17 mouse cellular contexts compared by ENCODE assay signal in genomic region chr5:100199092-100199853, GRCm38 (mm10). TPM values are rescaled to one million over a fixed set of nuclear protein-coding genes. Genes with fewer than 3 reads are reported as not detected.
DNase-seq lines count a peak whose midpoint lies in the region; ATAC-seq and TF ChIP-seq lines count a peak whose summit lies in the region.
"Had no signal": no experiment of that assay in that cellular context is flagged by ENCODE, and none has a peak within 500 bp of the region (broad histone marks: within the 10 kb centered on the region; RNA-seq: fewer than 3 reads in every experiment).

No protein-coding gene starts in this region.

- DNase-seq in heart, adult 11 months, result peak; percentile 51
- DNase-seq in heart, adult 8-10 months (ENCODE audit: low spot score), result no peak
- peak; percentile 7 for DNase-seq in NIH3T3 (ENCODE audit: low read depth)
- DNase-seq in liver, embryonic 13.5 days, result no peak
- no peak for DNase-seq in adipocyte (ENCODE audit: low spot score)
- DNase-seq in hindbrain, postnatal 0 days (ENCODE audit: low spot score), result no peak
- DNase-seq in urinary bladder, adult 2 months (ENCODE audit: low spot score), result no peak
- DNase-seq: adrenal gland, postnatal 14 days; cerebellum, adult 8-10 months; gastrocnemius, postnatal 14 days; heart, postnatal 10 days; midbrain, embryonic 14.5 days; thymus, postnatal 14 days had no signal

- no peaks in the 10 kb centered on the region for H3K9me3 ChIP-seq in forebrain, embryonic 15.5 days
- H3K9me3 ChIP-seq in liver, embryonic 13.5 days (replicated peaks), result no peaks in the 10 kb centered on the region
- H3K9me3 ChIP-seq in hindbrain, postnatal 0 days (ENCODE audit: low read length), result no peaks in the 10 kb centered on the region
- H3K9me3 ChIP-seq: hindbrain, embryonic 13.5 days had no signal

- no peak overlapping the region for H3K4me2 ChIP-seq in forebrain, embryonic 15.5 days (replicated peaks)
- H3K4me2 ChIP-seq in liver, embryonic 13.5 days, result no peak overlapping the region
- no peak overlapping the region for H3K4me2 ChIP-seq in hindbrain, postnatal 0 days (ENCODE audit: low read depth, low read length)
- H3K4me2 ChIP-seq: hindbrain, embryonic 13.5 days had no signal

- ATAC-seq in forebrain, embryonic 15.5 days (replicated peaks), result no peak; the same call in 1 of the 2 replicates
- peak; percentile 73 for ATAC-seq in liver, embryonic 13.5 days (ENCODE audit: low read depth)
- no peak for ATAC-seq in hindbrain, postnatal 0 days
- ATAC-seq: intestine, postnatal 0 days had no signal

- no peaks in the 10 kb centered on the region for H3K36me3 ChIP-seq in forebrain, embryonic 15.5 days
- H3K36me3 ChIP-seq in liver, embryonic 13.5 days, result no peaks in the 10 kb centered on the region
- H3K36me3 ChIP-seq in hindbrain, postnatal 0 days (ENCODE audit: insufficient read depth, low read length), result no peaks in the 10 kb centered on the region
- H3K36me3 ChIP-seq: hindbrain, embryonic 13.5 days had no signal

- no peak overlapping the region for H3K4me3 ChIP-seq in forebrain, embryonic 15.5 days
- no peak overlapping the region for H3K4me3 ChIP-seq in liver, embryonic 13.5 days (replicated peaks)
- no peak overlapping the region for H3K4me3 ChIP-seq in hindbrain, postnatal 0 days (ENCODE audit: low read length)
- H3K4me3 ChIP-seq: hindbrain, embryonic 13.5 days had no signal

- no peaks in the 10 kb centered on the region for H3K27me3 ChIP-seq in forebrain, embryonic 15.5 days
- no peaks in the 10 kb centered on the region for H3K27me3 ChIP-seq in liver, embryonic 13.5 days
- H3K27me3 ChIP-seq in hindbrain, postnatal 0 days (ENCODE audit: insufficient read depth, low read length), result no peaks in the 10 kb centered on the region
- H3K27me3 ChIP-seq: hindbrain, embryonic 13.5 days had no signal

- H3K9ac ChIP-seq in forebrain, embryonic 15.5 days (replicated peaks), result no peak overlapping the region
- H3K9ac ChIP-seq in liver, embryonic 13.5 days, result no peak overlapping the region
- H3K9ac ChIP-seq in hindbrain, postnatal 0 days (replicated peaks; ENCODE audit: low read length), result no peak overlapping the region
- H3K9ac ChIP-seq: hindbrain, embryonic 13.5 days had no signal

- 21% methylated on average over 7 of the region's 7 CpGs for WGBS in forebrain, embryonic 15.5 days
- 61% methylated on average over 7 of the region's 7 CpGs for WGBS in liver, embryonic 13.5 days (ENCODE audit: insufficient replicate concordance)
- WGBS in hindbrain, postnatal 0 days, result 77% methylated on average over 7 of the region's 7 CpGs

- TF ChIP-seq CTCF in hindbrain, postnatal 0 days (IDR thresholded peaks at IDR 0.05; ENCODE audit: low read depth), result no peak

- 0 out of 2 replicates have a peak overlapping the region, but pooled peaks have one; percentile 69 for H3K27ac ChIP-seq in forebrain, embryonic 15.5 days (replicated peaks)
- peak overlapping the region; percentile 69 for H3K27ac ChIP-seq in liver, embryonic 13.5 days
- H3K27ac ChIP-seq in hindbrain, postnatal 0 days, result no peak overlapping the region

- H3K4me1 ChIP-seq in forebrain, embryonic 15.5 days, result peaks cover 50% of the 10 kb centered on the region
- H3K4me1 ChIP-seq in liver, embryonic 13.5 days (replicated peaks), result peaks cover 25% of the 10 kb centered on the region
- H3K4me1 ChIP-seq in hindbrain, postnatal 0 days (ENCODE audit: insufficient read depth, low read length), result peaks cover 8% of the 10 kb centered on the region

RNA-seq across cellular contexts. Expression of gene Tmem150c, which starts 39.7 kb away (rescaled TPM):
- 10 to 100 TPM in 2 of 4 experiments, 1 to 10 TPM in 2; 7.6 to 18.7 (median 11.6) TPM for total RNA-seq in heart, adult 8-10 months (2022)
- polyA plus RNA-seq in forebrain, embryonic 15.5 days (2015; fragmentation: Nextera tagmentation; extraction: Ambion mirVana), result 31.8 and 32.1 TPM in 2 replicates
- polyA plus RNA-seq in liver, embryonic 13.5 days (2015; fragmentation: Nextera tagmentation; extraction: Ambion mirVana), result 0.83 and 1.7 TPM in 2 replicates
- 48.6 and 59.5 TPM in 2 replicates for total RNA-seq in hindbrain, postnatal 0 days (2014; rRNA removed)
- 32.7 and 33.5 TPM in 2 replicates for polyA plus RNA-seq in hindbrain, postnatal 0 days (2015; fragmentation: Nextera tagmentation; extraction: Ambion mirVana)
- 0.85 and 1.8 TPM in 2 replicates for polyA plus RNA-seq in urinary bladder, adult 2 months (2012; rRNA removed)
- total RNA-seq: megakaryocyte progenitor cell, adult 5-6 weeks had no signal

Comparison
In these comparisons a context has a peak if more than half of its experiments do, and no peak if none do; other contexts are left out.
1. DNase-seq: peak in heart, adult 11 months (single experiment) and NIH3T3 (single experiment); none in heart, adult 8-10 months (single experiment), liver, embryonic 13.5 days (single experiment), adipocyte (single experiment), hindbrain, postnatal 0 days (single experiment) and urinary bladder, adult 2 months (single experiment).
2. RNA of gene Tmem150c, which starts 39.7 kb away (polyA plus RNA-seq): 32.7 to 33.5 TPM in hindbrain, postnatal 0 days and 31.8 to 32.1 TPM in forebrain, embryonic 15.5 days; 0.85 to 1.8 TPM in urinary bladder, adult 2 months and 0.83 to 1.7 TPM in liver, embryonic 13.5 days; every median in the first group is over 10 times any median in the second.